Mouse (Mus musculus) CH12.LX (cell line): ENCODE measurements around the gene Ddx28. TPM values are rescaled to one million over a fixed set of nuclear protein-coding genes. Genes with fewer than 3 reads are reported as not detected.

Experiments
- DNase-seq: peaks from one replicate; pipeline ENCODE4 v3.0.0-alpha.2; 2013; ENCODE audit errors: extremely low read depth
- H3K27ac ChIP-seq: 2 replicates; pipeline ENCODE4 v1.5.1; 2012; ENCODE audit warnings: low read depth, mild to moderate bottlenecking, control low read depth, moderate library complexity; ENCODE audit not compliant: insufficient read depth
- H3K27me3 ChIP-seq: replicated peaks from 2 replicates; pipeline ENCODE3; 2012; ENCODE audit warnings: inconsistent platforms
- H3K36me3 ChIP-seq, 2 experiments: replicated peaks in 1 of 2; 2 replicates each; pipeline versions ENCODE3 to v1.6.1; 2012; ENCODE audit warnings: inconsistent platforms in 1 of 2, low read length in 1 of 2, mild to moderate bottlenecking in 1 of 2, mixed read lengths in 1 of 2, moderate library complexity in 1 of 2; ENCODE audit not compliant: control insufficient read depth in 1 of 2, insufficient read depth in 1 of 2
- H3K4me1 ChIP-seq, 2 experiments: 2 replicates each; pipeline ENCODE4 v1.6.1; 2012; ENCODE audit warnings: inconsistent platforms in 1 of 2, moderate library complexity in 1 of 2; ENCODE audit not compliant: insufficient read depth in 2 of 2, control insufficient read depth in 1 of 2
- H3K4me2 ChIP-seq: 2 replicates; pipeline ENCODE4 v1.6.1; 2012; ENCODE audit warnings: low read depth, mild to moderate bottlenecking, control low read depth; ENCODE audit not compliant: poor library complexity, insufficient read depth, severe bottlenecking
- H3K4me3 ChIP-seq, 3 experiments: fragments of 150-350 bp in 1 of 3; sonication (generic) in 1 of 3; replicated peaks in 1 of 3; 2 replicates each; pipeline versions ENCODE3 to v1.5.1; 2011 to 2012; ENCODE audit warnings: low read depth in 2 of 3, low read length in 2 of 3, mild to moderate bottlenecking in 2 of 3, moderate library complexity in 2 of 3, control low read depth in 1 of 3, improper control_type of control experiment in 1 of 3, inconsistent platforms in 1 of 3, mixed read lengths in 1 of 3; ENCODE audit not compliant: poor library complexity in 1 of 3
- H3K79me2 ChIP-seq: replicated peaks from 2 replicates; pipeline ENCODE4 v1.6.1; 2012; ENCODE audit warnings: mild to moderate bottlenecking, moderate library complexity; ENCODE audit not compliant: control insufficient read depth, poor library complexity, insufficient read depth, severe bottlenecking; ENCODE audit errors: extremely low read depth
- H3K9ac ChIP-seq: 2 replicates; pipeline ENCODE4 v1.6.1; 2012; ENCODE audit warnings: low read depth, mild to moderate bottlenecking, control low read depth, moderate library complexity; ENCODE audit not compliant: insufficient read depth
- H3K9me3 ChIP-seq: replicated peaks from 2 replicates; pipeline ENCODE3; 2012; ENCODE audit warnings: low read length, inconsistent platforms, mixed read lengths
- BHLHE40 ChIP-seq: IDR thresholded peaks from 2 replicates; pipeline ENCODE4 v1.6.1; 2011; ENCODE audit warnings: mild to moderate bottlenecking, low read depth, low read length, improper control_type of control experiment
- CHD1 ChIP-seq: IDR thresholded peaks from 2 replicates; pipeline ENCODE4 v1.6.1; 2012; ENCODE audit warnings: low read depth, low read length, improper control_type of control experiment, inconsistent platforms
- CTCF ChIP-seq, 2 experiments: IDR thresholded peaks in 1 of 2; conservative IDR thresholded peaks in 1 of 2; 2 replicates each; pipeline ENCODE4 v1.5.1; 2011 to 2012; ENCODE audit warnings: low read depth in 2 of 2, low read length in 2 of 2, improper control_type of control experiment in 1 of 2, inconsistent platforms in 1 of 2, mild to moderate bottlenecking in 1 of 2, moderate library complexity in 1 of 2
- E2F4 ChIP-seq: IDR thresholded peaks from 2 replicates; pipeline ENCODE4 v1.6.1; 2011; ENCODE audit warnings: low read depth, low read length, improper control_type of control experiment; ENCODE audit not compliant: insufficient replicate concordance
- EP300 ChIP-seq: IDR thresholded peaks from 2 replicates; pipeline ENCODE4 v1.6.1; 2011; ENCODE audit warnings: low read length, improper control_type of control experiment
- GABPA ChIP-seq: IDR thresholded peaks from 2 replicates; pipeline ENCODE4 v1.6.1; 2012; ENCODE audit warnings: low read depth, low read length, improper control_type of control experiment, inconsistent platforms; ENCODE audit not compliant: insufficient replicate concordance
- HCFC1 ChIP-seq: IDR thresholded peaks from 2 replicates; pipeline ENCODE4 v1.6.1; 2012; ENCODE audit warnings: low read depth, mild to moderate bottlenecking, inconsistent platforms, low read length, improper control_type of control experiment
- IRF4 ChIP-seq: IDR thresholded peaks from 2 replicates; pipeline ENCODE4 v1.6.1; 2014; ENCODE audit warnings: low read depth, mild to moderate bottlenecking, inconsistent platforms, low read length, improper control_type of control experiment
- JUN ChIP-seq: IDR thresholded peaks from 2 replicates; pipeline ENCODE4 v1.6.1; 2011; ENCODE audit warnings: low read depth, mild to moderate bottlenecking, low read length, improper control_type of control experiment, moderate library complexity; ENCODE audit not compliant: insufficient read depth
- KAT2A ChIP-seq: IDR thresholded peaks from 2 replicates; pipeline ENCODE4 v1.6.1; 2012; ENCODE audit warnings: low read length, improper control_type of control experiment, inconsistent platforms; ENCODE audit not compliant: insufficient replicate concordance
- MAFK ChIP-seq: IDR thresholded peaks from 2 replicates; pipeline ENCODE4 v1.6.1; 2011; ENCODE audit warnings: low read length, improper control_type of control experiment; ENCODE audit not compliant: insufficient replicate concordance
- MAX ChIP-seq: IDR thresholded peaks from 2 replicates; pipeline ENCODE4 v1.6.1; 2011; ENCODE audit warnings: low read length, improper control_type of control experiment
- MAZ ChIP-seq: IDR thresholded peaks from 2 replicates; pipeline ENCODE4 v1.6.1; 2012; ENCODE audit warnings: low read depth, mild to moderate bottlenecking, inconsistent platforms, low read length, improper control_type of control experiment, moderate library complexity
- MEF2A ChIP-seq: IDR thresholded peaks from 2 replicates; pipeline ENCODE4 v1.6.1; 2014; ENCODE audit warnings: low read depth, mild to moderate bottlenecking, inconsistent platforms, low read length, improper control_type of control experiment, borderline replicate concordance
- MXI1 ChIP-seq: IDR thresholded peaks from 2 replicates; pipeline ENCODE4 v1.6.1; 2011; ENCODE audit warnings: mild to moderate bottlenecking, low read depth, low read length, improper control_type of control experiment
- MYC ChIP-seq: IDR thresholded peaks from 2 replicates; pipeline ENCODE4 v1.6.1; 2011; ENCODE audit warnings: low read depth, mild to moderate bottlenecking, improper control_type of control experiment, low read length
- NELFE ChIP-seq: IDR thresholded peaks from 2 replicates; pipeline ENCODE4 v1.6.1; 2011; ENCODE audit warnings: low read depth, low read length, improper control_type of control experiment
- NRF1 ChIP-seq: IDR thresholded peaks from 2 replicates; pipeline ENCODE4 v1.6.1; 2014; ENCODE audit warnings: low read depth, mild to moderate bottlenecking, inconsistent platforms, low read length, improper control_type of control experiment, moderate library complexity
- PAX5 ChIP-seq: IDR thresholded peaks from 2 replicates; pipeline ENCODE4 v1.6.1; 2012; ENCODE audit warnings: low read length, inconsistent platforms, mixed read lengths
- POLR2A ChIP-seq: IDR thresholded peaks from 2 replicates; pipeline ENCODE4 v1.6.1; 2011; ENCODE audit warnings: low read depth, mild to moderate bottlenecking, improper control_type of control experiment, low read length
- POLR2AphosphoS2 ChIP-seq: IDR thresholded peaks from 2 replicates; pipeline ENCODE4 v1.6.1; 2011; ENCODE audit warnings: low read depth, low read length, improper control_type of control experiment
- RCOR1 ChIP-seq: conservative IDR thresholded peaks from 2 replicates; pipeline ENCODE4 v1.6.1; 2012; ENCODE audit warnings: low read depth, mild to moderate bottlenecking, inconsistent platforms, low read length, improper control_type of control experiment
- SIN3A ChIP-seq: IDR thresholded peaks from 2 replicates; pipeline ENCODE4 v1.6.1; 2012; ENCODE audit warnings: low read length, improper control_type of control experiment, inconsistent platforms
- SMC3 ChIP-seq: IDR thresholded peaks from 2 replicates; pipeline ENCODE4 v1.6.1; 2011; ENCODE audit warnings: low read depth, low read length, improper control_type of control experiment
- TBP ChIP-seq: conservative IDR thresholded peaks from 2 replicates; pipeline ENCODE4 v1.6.1; 2011; ENCODE audit warnings: low read depth, low read length, improper control_type of control experiment
- TCF12 ChIP-seq: IDR thresholded peaks from 2 replicates; pipeline ENCODE4 v1.6.1; 2014; ENCODE audit warnings: low read depth, mild to moderate bottlenecking, inconsistent platforms, low read length, improper control_type of control experiment
- UBTF ChIP-seq: IDR thresholded peaks from 2 replicates; pipeline ENCODE4 v1.6.1; 2012; ENCODE audit warnings: low read depth, mild to moderate bottlenecking, inconsistent platforms, low read length, improper control_type of control experiment, moderate library complexity
- ZNF384 ChIP-seq: IDR thresholded peaks from 2 replicates; pipeline ENCODE4 v1.6.1; 2012; ENCODE audit warnings: low read depth, low read length, improper control_type of control experiment, inconsistent platforms
- dilution Hi-C: fragments of 300-500 bp; cut with MboI; formaldehyde crosslinking; loops from 2 replicates; pipeline ENCODE4 v1.14.3; 2020; ENCODE audit warnings: low sequenced_read_pairs; ENCODE audit not compliant: extremely low pct_unique_long_range_greater_than_20kb, extremely low pct_ligation_motif_present
- in situ Hi-C: fragments of 300-500 bp; cut with MboI; formaldehyde crosslinking; loops from 3 replicates; pipeline ENCODE4 v1.14.3; 2019; ENCODE audit warnings: low sequenced_read_pairs, low pct_ligation_motif_present, low pct_unique_long_range_greater_than_20kb, mixed read lengths
- polyA plus RNA-seq: library from polyadenylated mRNA; unstranded; fragments of >175 nt; gene quantifications from 2 replicates; pipeline ENCODE4 v1.2.1, GENCODE M21; 2012; ENCODE audit warnings: low read depth; ENCODE audit not compliant: insufficient read length
- total RNA-seq, 2 experiments: library from RNA; depleted of rRNA; stranded (reverse); fragments of 300-350 nt in 1 of 2; fragments of >200 nt in 1 of 2; gene quantifications; 2 replicates each; pipeline ENCODE4 v1.2.3; 2012 to 2014

Ddx28 gene
- total and polyA plus RNA-seq, 3 experiments = 15.5 to 21.8 (median 19.8) TPM

- H3K9ac ChIP-seq = no peak overlapping the region
- H3K27ac ChIP-seq = no peak overlapping the region
- H3K79me2 ChIP-seq = no peaks in the 10 kb centered on the region
- no peak overlapping the region for H3K4me3 ChIP-seq
- TF ChIP-seq MAZ (no peak), CHD1 (no peak), PAX5 (no peak), UBTF (no peak), MAX (no peak), NELFE (no peak), MAFK (no peak), HCFC1 (no peak), NRF1 (no peak), EP300 (no peak), KAT2A (no peak), SMC3 (no peak), JUN (no peak), TBP (no peak), IRF4 (no peak), POLR2A (no peak), MEF2A (no peak), POLR2AphosphoS2 (no peak)
- TF ChIP-seq, all 38 proteins: peak for 0
- Histone ChIP-seq H3K36me3 (peaks cover 30 to 68% of the 10 kb centered on the region in 2 experiments), H3K4me1 (peaks cover 0 to 4% of the 10 kb centered on the region in 2 experiments; a peak in 1 of 4 replicates), H3K27me3 (no peaks in the 10 kb centered on the region), H3K4me2 (no peak overlapping the region), H3K9me3 (no peaks in the 10 kb centered on the region)
- in situ Hi-C loops (no loop called here), dilution Hi-C loops (no loop called here)
- DNase-seq = no peak
These were observed 5.4 kb upstream of the Ddx28 start for GRCm38 (mm10) chr8:106017130-106017529.

- Histone ChIP-seq H3K27ac (no peak overlapping the region), H3K9ac (no peak overlapping the region), H3K36me3 (peaks cover 24 to 60% of the 10 kb centered on the region in 2 experiments), H3K4me2 (no peak overlapping the region), H3K79me2 (no peaks in the 10 kb centered on the region; the same call in 1 of the 2 replicates), H3K27me3 (no peaks in the 10 kb centered on the region), H3K4me1 (peaks cover 0 to 4% of the 10 kb centered on the region in 2 experiments; a peak in 1 of 4 replicates), H3K4me3 (no peak overlapping the region), H3K9me3 (no peaks in the 10 kb centered on the region)
- DNase-seq = no peak
- in situ Hi-C loops = no loop called here
- dilution Hi-C loops = no loop called here
- no peak for TF ChIP-seq MAFK
- TF ChIP-seq RCOR1 = no peak
- no peak for TF ChIP-seq PAX5
- no peak for TF ChIP-seq TBP
- TF ChIP-seq KAT2A = no peak
- TF ChIP-seq CTCF (conservative IDR thresholded peaks at IDR 0.05 in 1 of 2, IDR thresholded peaks at IDR 0.05 in 1 of 2; ENCODE audit: low read depth in 2 of 2, low read length in 2 of 2) = no peak
- TF ChIP-seq MYC = no peak
- no peak for TF ChIP-seq ZNF384
- TF ChIP-seq NRF1 = no peak
- TF ChIP-seq BHLHE40 = no peak
- TF ChIP-seq CHD1 = no peak
- TF ChIP-seq IRF4 = no peak
- TF ChIP-seq GABPA = no peak
- TF ChIP-seq E2F4 = no peak
- TF ChIP-seq SIN3A = no peak
- TF ChIP-seq MXI1 = no peak
- TF ChIP-seq SMC3 = no peak
- no peak for TF ChIP-seq TCF12
- TF ChIP-seq, all 38 proteins: peak for 0
These were observed 4.6 kb upstream of the Ddx28 start for GRCm38 (mm10) chr8:106016284-106016683.
